Mouse (Mus musculus): ENCODE data around the gene Ccr5.

Gene Ccr5

GRCm38 (mm10) chr9:124138055-124138775, 16.9 kb downstream of the Ccr5 start:
- in situ Hi-C loops (cut with MseI, MboI), result no loop called here

DNA sequence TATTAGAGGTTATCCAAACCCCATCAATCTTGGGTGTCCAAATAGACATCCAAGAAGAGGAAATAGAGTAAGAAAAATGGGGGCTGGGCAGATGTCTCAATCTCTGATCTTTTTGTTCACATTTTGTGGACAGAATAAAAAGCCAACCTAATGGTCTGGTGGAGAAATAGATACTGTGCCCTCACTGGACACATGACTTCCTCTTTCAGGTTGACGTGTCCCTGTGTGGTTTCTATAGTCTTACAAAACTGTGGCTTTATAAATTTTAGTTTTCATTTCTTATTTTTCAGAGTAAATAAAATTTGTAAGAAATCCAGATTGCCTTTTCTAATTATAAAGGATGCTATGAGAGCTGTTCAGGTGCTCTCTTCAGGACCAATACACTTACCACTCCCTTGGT, 22.3 kb downstream of the Ccr5 start:
- in situ Hi-C loops (cut with MseI, MboI), result no loop called here

DNA sequence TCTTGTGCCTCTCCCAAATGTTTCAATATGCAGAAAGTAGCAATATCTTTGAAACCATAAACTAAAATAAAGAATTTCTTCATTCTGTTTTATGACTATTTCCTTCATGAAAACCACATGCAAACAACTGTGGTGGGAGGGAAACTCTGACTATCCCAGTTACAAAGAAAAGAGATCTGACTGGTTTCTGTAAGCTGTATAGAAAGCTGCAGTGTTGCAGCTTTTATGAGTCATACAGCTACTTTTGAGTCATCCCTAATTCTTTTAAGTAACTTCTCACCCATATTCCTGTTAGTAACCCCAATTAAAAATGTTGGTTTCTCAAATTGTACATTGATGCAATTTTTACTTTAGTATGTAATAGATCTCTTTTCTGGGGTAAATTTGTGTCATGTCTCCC, 25.0 kb downstream of the Ccr5 start:
- in situ Hi-C loops (cut with MseI, MboI), result no loop called here

Measured in mouse trophoblast stem cell (cell line).